Mouse (Mus musculus) cerebellum, adult (tissue): Measurements from ENCODE around the gene Arl15.

Experiments
- ATAC-seq: cut with Nextera tagmentation; 2 replicates; pipeline ENCODE4 v1.9.2; 2017; ENCODE audit warnings: mild to moderate bottlenecking, moderate library complexity, mixed read lengths; ENCODE audit not compliant: insufficient number of reproducible peaks, low FRiP score, low TSS enrichment

The Arl15 gene

GRCm38 (mm10) chr13:114083570-114084138 lies 289.3 kb downstream of the Arl15 start:
- no peak for ATAC-seq

- ATAC-seq, result no peak
Measured at GRCm38 (mm10) chr13:114085442-114085841, 291.1 kb downstream of the Arl15 start.

GRCm38 (mm10) chr13:114086325-114086724 lies 292.0 kb downstream of the Arl15 start:
- ATAC-seq, result no peak

GRCm38 (mm10) chr13:114086801-114087200 lies 292.5 kb downstream of the Arl15 start:
- no peak for ATAC-seq

GRCm38 (mm10) chr13:114087696-114088465 lies 293.6 kb downstream of the Arl15 start:
- no peak for ATAC-seq

- ATAC-seq, result no peak
Measured at GRCm38 (mm10) chr13:114090786-114091185, 296.5 kb downstream of the Arl15 start.

GRCm38 (mm10) chr13:114091231-114091630 lies 296.9 kb downstream of the Arl15 start:
- no peak for ATAC-seq

GRCm38 (mm10) chr13:114094151-114094875 lies 300.0 kb downstream of the Arl15 start:
- no peak for ATAC-seq

- no peak for ATAC-seq
Measured at GRCm38 (mm10) chr13:114095440-114095839, 301.1 kb downstream of the Arl15 start.

- no peak for ATAC-seq
Measured at GRCm38 (mm10) chr13:114096386-114096785, 302.1 kb downstream of the Arl15 start.

GRCm38 (mm10) chr13:114101155-114101554 lies 306.9 kb downstream of the Arl15 start:
- no peak for ATAC-seq

GRCm38 (mm10) chr13:114106083-114106482 lies 311.8 kb downstream of the Arl15 start:
- ATAC-seq, result no peak

- no peak for ATAC-seq
Measured at GRCm38 (mm10) chr13:114107499-114107898, 313.2 kb downstream of the Arl15 start.

GRCm38 (mm10) chr13:114109441-114109840 lies 315.1 kb downstream of the Arl15 start:
- ATAC-seq, result no peak

- no peak for ATAC-seq
Measured at GRCm38 (mm10) chr13:114109845-114110244, 315.5 kb downstream of the Arl15 start.

GRCm38 (mm10) chr13:114113516-114113915 lies 319.2 kb downstream of the Arl15 start:
- ATAC-seq, result no peak

GRCm38 (mm10) chr13:114114586-114114985 lies 320.3 kb downstream of the Arl15 start:
- ATAC-seq, result no peak

GRCm38 (mm10) chr13:114115106-114115505 lies 320.8 kb downstream of the Arl15 start:
- no peak for ATAC-seq

GRCm38 (mm10) chr13:114118104-114118830 lies 324.0 kb downstream of the Arl15 start:
- ATAC-seq, result no peak

- no peak for ATAC-seq
Measured at GRCm38 (mm10) chr13:114119816-114120215, 325.5 kb downstream of the Arl15 start.

- no peak for ATAC-seq
Measured at GRCm38 (mm10) chr13:114121591-114121990, 327.3 kb downstream of the Arl15 start.
